Mouse (Mus musculus) limb, embryonic 15.5 days (tissue): Measurements from ENCODE around the gene Grin2b. TPM values are rescaled to one million over a fixed set of nuclear protein-coding genes. Genes with fewer than 3 reads are reported as not detected.

Source experiments
- ATAC-seq: fragments of 200-750 bp; cut with Nextera tagmentation; 2 replicates; pipeline ENCODE4 v1.8.0; 2017; ENCODE audit warnings: low read depth, moderate TSS enrichment; ENCODE audit not compliant: insufficient number of reproducible peaks, low FRiP score, low TSS enrichment
- H3K27ac ChIP-seq: fragments of 300-500 bp; sonication (generic); 2 replicates; pipeline ENCODE4 v1.5.1; 2015; ENCODE audit warnings: moderate library complexity, mild to moderate bottlenecking, inconsistent platforms
- H3K27me3 ChIP-seq: fragments of 300-500 bp; sonication (generic); 2 replicates; pipeline ENCODE4 v1.6.1; 2015; ENCODE audit warnings: inconsistent platforms
- H3K36me3 ChIP-seq: fragments of 300-500 bp; sonication (generic); 2 replicates; pipeline ENCODE4 v1.6.1; 2015; ENCODE audit warnings: inconsistent platforms
- H3K4me1 ChIP-seq: fragments of 300-500 bp; sonication (generic); 2 replicates; pipeline ENCODE4 v1.6.1; 2015; ENCODE audit warnings: inconsistent platforms
- H3K4me2 ChIP-seq: fragments of 300-500 bp; sonication (generic); 2 replicates; pipeline ENCODE4 v1.6.1; 2015; ENCODE audit warnings: mild to moderate bottlenecking, inconsistent platforms
- H3K4me3 ChIP-seq: fragments of 300-500 bp; sonication (generic); 2 replicates; pipeline ENCODE4 v1.5.1; 2015; ENCODE audit warnings: mild to moderate bottlenecking, inconsistent platforms
- H3K9ac ChIP-seq: fragments of 300-500 bp; sonication (generic); 2 replicates; pipeline ENCODE4 v1.6.1; 2015; ENCODE audit warnings: inconsistent platforms
- H3K9me3 ChIP-seq: fragments of 300-500 bp; sonication (generic); 2 replicates; pipeline ENCODE4 v1.6.1; 2016; ENCODE audit warnings: inconsistent platforms
- WGBS: fragments of 180-500 bp; shearing (Covaris S2); methylation state at CpG from one replicate; pipeline ENCODE4 v1.1.7; 2015; 5-methylcytosine and 5-hydroxymethylcytosine counted together
- polyA plus RNA-seq: library from polyadenylated mRNA; unstranded; fragments of >200 nt; fragmentation: Nextera tagmentation; extraction: Ambion mirVana; gene quantifications from 2 replicates; pipeline ENCODE4 v1.2.1, GENCODE M21; 2015

The Grin2b gene
- polyA plus RNA-seq, 1 experiment from 2014 or later, result 3.2 TPM

DNA sequence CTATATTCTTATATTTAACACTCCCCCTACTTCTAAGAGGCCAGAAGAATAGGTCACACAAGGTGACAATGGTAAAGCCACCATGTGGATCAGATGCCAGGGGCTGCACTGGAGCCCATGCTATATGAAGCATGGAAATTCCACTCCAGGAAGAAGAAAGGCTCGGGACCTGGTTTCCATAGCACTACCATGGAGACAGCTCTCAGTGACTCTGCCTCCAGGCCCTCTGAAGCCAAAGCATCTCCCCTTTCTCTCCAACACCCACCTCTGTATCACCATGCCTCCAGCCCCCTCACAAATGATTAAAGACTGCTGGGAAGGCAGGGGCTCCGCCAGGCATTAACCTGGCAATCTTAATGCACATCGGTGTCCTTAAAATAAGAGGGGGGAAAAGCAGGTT is 179.4 kb downstream of the Grin2b start:
- ATAC-seq, result no peak
- H3K27ac ChIP-seq, result no peak overlapping the region
- no peak overlapping the region for H3K4me2 ChIP-seq
- no peaks in the 10 kb centered on the region for H3K27me3 ChIP-seq
- no peaks in the 10 kb centered on the region for H3K4me1 ChIP-seq
- H3K4me3 ChIP-seq, result no peak overlapping the region
- H3K36me3 ChIP-seq, result no peaks in the 10 kb centered on the region
- WGBS, result 77% methylated on average over 3 of the region's 3 CpGs
- no peaks in the 10 kb centered on the region for H3K9me3 ChIP-seq
- H3K9ac ChIP-seq, result no peak overlapping the region

DNA sequence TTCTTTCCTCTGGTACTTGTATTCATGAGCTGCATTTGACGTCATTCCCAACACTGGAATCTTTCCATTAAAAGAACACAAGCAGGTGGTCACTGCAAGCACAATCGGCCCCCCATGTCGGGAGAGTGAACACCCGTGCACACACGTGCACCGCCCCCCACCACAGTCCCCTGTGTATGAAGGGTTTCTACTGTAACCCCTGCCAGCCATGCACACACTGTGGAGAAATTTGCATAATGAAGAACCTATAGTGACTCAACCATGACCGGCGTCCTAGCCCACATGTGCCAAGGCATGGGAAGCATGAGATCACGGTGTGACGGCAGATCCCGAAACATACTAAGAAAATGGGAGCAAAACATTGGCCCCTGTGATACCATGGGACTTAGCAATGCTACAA is 179.9 kb downstream of the Grin2b start:
- no peak for ATAC-seq
- no peak overlapping the region for H3K27ac ChIP-seq
- no peak overlapping the region for H3K9ac ChIP-seq
- H3K9me3 ChIP-seq, result no peaks in the 10 kb centered on the region
- H3K4me3 ChIP-seq, result no peak overlapping the region
- 89% methylated on average over 11 of the region's 11 CpGs for WGBS
- H3K27me3 ChIP-seq, result no peaks in the 10 kb centered on the region
- H3K4me2 ChIP-seq, result no peak overlapping the region
- no peaks in the 10 kb centered on the region for H3K36me3 ChIP-seq
- H3K4me1 ChIP-seq, result no peaks in the 10 kb centered on the region

DNA sequence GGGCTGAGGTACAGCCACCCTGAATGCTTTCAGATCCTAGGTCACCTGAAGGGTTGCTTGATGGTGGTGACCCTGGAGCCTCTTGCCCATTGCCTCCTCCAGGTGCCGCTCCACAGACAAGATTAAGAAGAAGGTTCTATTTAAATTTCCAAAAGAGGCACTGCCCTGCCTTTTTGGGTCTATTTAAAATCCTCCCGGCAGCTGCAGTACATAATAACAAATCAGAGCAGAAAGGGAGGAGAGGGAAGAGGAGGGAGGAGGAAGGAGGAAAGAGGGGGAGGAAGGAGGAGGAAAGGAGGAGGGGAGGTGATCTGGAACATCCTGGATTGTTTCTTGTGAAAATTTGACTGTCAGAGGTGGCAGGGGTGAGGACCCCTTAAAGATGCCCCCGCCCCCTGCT is 197.2 kb downstream of the Grin2b start:
- H3K27me3 ChIP-seq, result no peaks in the 10 kb centered on the region
- no peaks in the 10 kb centered on the region for H3K4me1 ChIP-seq
- H3K9ac ChIP-seq, result no peak overlapping the region
- WGBS, result 55% methylated on average over 3 of the region's 3 CpGs
- no peaks in the 10 kb centered on the region for H3K9me3 ChIP-seq
- H3K27ac ChIP-seq, result no peak overlapping the region
- H3K4me2 ChIP-seq, result no peak overlapping the region
- no peak for ATAC-seq
- H3K4me3 ChIP-seq, result no peak overlapping the region
- no peaks in the 10 kb centered on the region for H3K36me3 ChIP-seq

DNA sequence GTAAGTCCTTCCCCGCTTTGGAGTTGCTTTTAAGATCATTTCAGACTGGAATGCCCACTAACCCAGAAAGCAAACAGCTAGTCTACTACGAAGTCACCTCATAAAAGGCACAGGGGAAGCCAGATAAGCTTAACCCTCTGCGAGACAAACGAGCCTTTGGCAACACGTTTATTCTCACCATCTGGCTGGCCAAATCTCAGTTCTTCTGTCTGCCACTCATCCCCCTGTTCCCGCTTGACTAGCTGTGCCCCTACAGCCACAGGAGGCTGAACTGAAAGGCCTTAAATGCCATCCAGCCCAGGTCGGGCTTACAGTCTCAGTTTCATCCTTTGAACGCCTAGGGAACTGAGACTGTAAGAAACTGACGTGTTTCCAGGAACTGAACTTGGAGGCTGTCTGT is 200.8 kb downstream of the Grin2b start:
- no peaks in the 10 kb centered on the region for H3K27me3 ChIP-seq
- H3K9me3 ChIP-seq, result no peaks in the 10 kb centered on the region
- no peak overlapping the region for H3K27ac ChIP-seq
- no peak for ATAC-seq
- H3K9ac ChIP-seq, result no peak overlapping the region
- H3K4me3 ChIP-seq, result no peak overlapping the region
- H3K4me2 ChIP-seq, result no peak overlapping the region
- no peaks in the 10 kb centered on the region for H3K4me1 ChIP-seq
- WGBS, result 32% methylated on average over 9 of the region's 9 CpGs
- H3K36me3 ChIP-seq, result no peaks in the 10 kb centered on the region

DNA sequence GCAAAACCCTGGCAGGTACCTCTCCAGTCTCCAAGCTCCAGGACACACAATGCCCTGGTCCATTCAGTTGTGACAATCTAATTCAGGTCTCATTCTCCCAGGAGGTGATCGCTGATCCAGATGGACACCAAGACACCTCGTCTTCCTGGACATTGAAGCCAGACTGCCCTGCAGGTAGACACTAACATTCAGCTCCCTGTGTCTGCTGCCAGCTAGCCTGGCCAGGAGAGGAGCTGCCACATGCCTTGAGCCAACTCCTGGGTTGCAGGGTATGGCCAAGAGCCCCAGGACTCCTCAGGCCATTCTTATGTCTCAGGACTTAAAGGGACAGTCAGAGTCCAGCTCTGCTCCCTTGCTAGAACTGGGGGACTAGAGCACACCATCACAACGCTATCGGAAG is 201.8 kb downstream of the Grin2b start:
- 81% methylated on average over 4 of the region's 4 CpGs for WGBS
- Histone ChIP-seq H3K4me1 (no peaks in the 10 kb centered on the region), H3K27ac (no peak overlapping the region), H3K4me2 (no peak overlapping the region), H3K9ac (no peak overlapping the region), H3K36me3 (no peaks in the 10 kb centered on the region), H3K27me3 (no peaks in the 10 kb centered on the region), H3K4me3 (no peak overlapping the region), H3K9me3 (no peaks in the 10 kb centered on the region)
- no peak for ATAC-seq

DNA sequence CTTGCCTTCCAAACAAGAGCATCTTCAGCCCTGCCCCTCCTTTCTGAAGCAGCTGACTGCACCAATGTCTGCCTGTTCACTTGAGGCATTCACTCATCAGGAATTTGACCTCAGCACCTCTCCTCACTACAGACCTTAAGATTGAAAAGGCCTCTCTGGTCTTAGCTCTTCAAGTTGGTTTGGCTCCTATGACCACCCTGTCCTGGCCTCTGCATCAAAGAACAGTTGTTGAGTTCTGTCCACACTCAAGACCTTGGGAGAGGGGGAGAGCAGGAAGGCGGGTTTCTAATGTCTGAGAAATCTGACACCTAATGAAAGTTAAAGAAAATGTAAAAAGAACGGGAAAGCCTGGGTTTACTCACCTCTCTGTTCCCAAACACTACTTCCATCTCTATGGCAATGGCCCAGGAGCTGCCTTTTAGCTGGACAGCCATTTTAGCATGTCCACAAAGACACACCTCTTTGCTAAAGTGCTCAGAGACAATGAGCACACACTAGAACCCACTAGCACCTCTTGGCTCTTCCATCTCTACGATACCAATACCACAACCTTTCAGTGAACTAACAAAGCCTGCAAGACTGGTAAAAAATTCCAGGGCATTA is 202.5 kb downstream of the Grin2b start:
- 45% methylated on average over 3 of the region's 3 CpGs for WGBS
- Histone ChIP-seq H3K4me2 (no peak overlapping the region), H3K9ac (no peak overlapping the region), H3K9me3 (no peaks in the 10 kb centered on the region), H3K36me3 (no peaks in the 10 kb centered on the region), H3K4me3 (no peak overlapping the region), H3K4me1 (no peaks in the 10 kb centered on the region), H3K27me3 (no peaks in the 10 kb centered on the region), H3K27ac (no peak overlapping the region)
- no peak for ATAC-seq

DNA sequence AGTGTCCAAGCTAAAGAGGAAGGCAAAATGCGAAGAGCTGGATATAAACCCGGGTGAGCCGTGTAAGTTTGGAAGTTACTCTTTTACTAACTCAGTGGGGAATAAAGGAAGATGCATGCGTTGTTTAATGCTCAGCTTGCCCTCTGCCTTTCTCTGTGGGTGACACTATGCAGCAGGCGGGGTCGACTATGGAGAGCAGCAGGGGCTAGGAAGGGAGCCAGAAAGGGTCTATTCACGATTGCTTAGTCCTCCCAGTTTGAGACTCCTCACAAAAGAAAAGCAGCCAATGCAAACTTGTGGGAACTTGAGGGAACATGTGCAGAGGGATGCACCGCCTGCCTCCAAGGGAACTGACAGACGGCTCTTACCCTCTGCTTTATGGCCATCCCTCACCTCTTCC is 211.5 kb downstream of the Grin2b start:
- Histone ChIP-seq H3K4me3 (no peak overlapping the region), H3K4me1 (no peaks in the 10 kb centered on the region), H3K27me3 (no peaks in the 10 kb centered on the region), H3K4me2 (no peak overlapping the region), H3K9ac (no peak overlapping the region), H3K9me3 (no peaks in the 10 kb centered on the region), H3K27ac (no peak overlapping the region), H3K36me3 (no peaks in the 10 kb centered on the region)
- no peak for ATAC-seq
- 62% methylated on average over 9 of the region's 9 CpGs for WGBS

DNA sequence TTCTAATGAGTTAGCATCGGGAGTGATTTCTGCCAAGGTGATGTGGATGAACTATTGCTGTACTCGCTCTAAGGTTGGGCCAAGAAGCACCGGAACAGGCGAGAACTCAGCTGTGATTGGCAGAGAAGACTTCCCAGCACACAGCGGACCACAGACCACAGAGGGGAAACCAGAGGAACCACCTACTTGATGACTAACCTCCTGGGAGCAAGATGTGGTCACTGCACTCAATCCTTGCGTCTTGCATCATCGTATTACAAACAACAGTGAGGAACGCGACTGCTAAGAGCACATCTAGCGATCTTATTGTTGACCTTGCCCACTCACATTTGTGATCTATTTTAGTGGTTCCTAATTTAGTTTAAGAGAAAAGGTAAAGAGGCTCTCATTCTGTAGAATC is 213.7 kb downstream of the Grin2b start:
- Histone ChIP-seq H3K9ac (no peak overlapping the region), H3K27me3 (no peaks in the 10 kb centered on the region), H3K4me2 (no peak overlapping the region), H3K4me3 (no peak overlapping the region), H3K36me3 (no peaks in the 10 kb centered on the region), H3K4me1 (no peaks in the 10 kb centered on the region), H3K9me3 (no peaks in the 10 kb centered on the region), H3K27ac (no peak overlapping the region)
- no peak for ATAC-seq
- 81% methylated on average over 10 of the region's 10 CpGs for WGBS

DNA sequence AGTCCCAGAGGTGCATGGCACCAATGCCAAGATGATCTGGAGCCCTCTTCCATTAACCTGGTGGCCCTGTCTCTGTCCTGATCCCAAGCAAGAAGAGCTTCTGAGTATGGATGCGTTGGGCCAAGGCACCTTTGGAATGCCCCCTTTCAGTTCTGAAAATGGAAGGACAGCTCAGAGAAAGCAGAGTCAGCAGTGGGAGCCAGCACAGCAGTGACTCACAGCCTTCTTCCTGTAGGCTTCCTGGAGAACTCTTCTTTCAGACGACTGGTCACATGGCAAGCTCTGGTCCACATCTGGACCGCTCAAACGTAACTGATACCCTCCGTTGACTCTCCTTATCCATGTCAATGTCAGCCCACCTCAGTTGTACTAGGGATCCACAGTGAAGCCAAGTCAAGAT is 221.6 kb downstream of the Grin2b start:
- Histone ChIP-seq H3K9me3 (no peaks in the 10 kb centered on the region), H3K36me3 (no peaks in the 10 kb centered on the region), H3K4me1 (no peaks in the 10 kb centered on the region), H3K4me3 (no peak overlapping the region), H3K4me2 (no peak overlapping the region), H3K27me3 (no peaks in the 10 kb centered on the region), H3K27ac (no peak overlapping the region), H3K9ac (no peak overlapping the region)
- ATAC-seq, result no peak
- WGBS, result 80% methylated on average over 5 of the region's 5 CpGs

DNA sequence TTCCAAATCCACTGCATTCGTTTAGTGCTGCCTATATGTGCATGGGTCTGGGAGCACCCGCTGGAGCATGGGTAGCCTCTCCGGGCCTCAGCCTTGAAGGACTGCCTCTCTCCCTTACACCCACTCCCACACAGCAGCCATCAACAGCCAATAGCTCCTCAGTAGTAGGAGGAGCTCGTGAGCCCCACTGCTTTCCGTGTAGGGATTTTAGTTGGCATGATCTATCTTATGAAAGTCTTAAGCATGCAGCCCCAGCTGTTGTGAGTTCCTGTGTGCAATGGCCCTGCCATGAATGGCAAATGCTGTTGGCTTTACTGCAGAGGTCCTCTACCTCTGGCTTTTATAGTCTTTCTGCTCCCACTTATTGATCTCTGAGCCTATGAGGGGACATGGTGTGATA is 227.8 kb downstream of the Grin2b start:
- Histone ChIP-seq H3K27me3 (no peaks in the 10 kb centered on the region), H3K27ac (no peak overlapping the region), H3K4me2 (no peak overlapping the region), H3K9ac (no peak overlapping the region), H3K4me3 (no peak overlapping the region), H3K4me1 (no peaks in the 10 kb centered on the region), H3K9me3 (no peaks in the 10 kb centered on the region), H3K36me3 (no peaks in the 10 kb centered on the region)
- no peak for ATAC-seq
- 61% methylated on average over 5 of the region's 5 CpGs for WGBS

DNA sequence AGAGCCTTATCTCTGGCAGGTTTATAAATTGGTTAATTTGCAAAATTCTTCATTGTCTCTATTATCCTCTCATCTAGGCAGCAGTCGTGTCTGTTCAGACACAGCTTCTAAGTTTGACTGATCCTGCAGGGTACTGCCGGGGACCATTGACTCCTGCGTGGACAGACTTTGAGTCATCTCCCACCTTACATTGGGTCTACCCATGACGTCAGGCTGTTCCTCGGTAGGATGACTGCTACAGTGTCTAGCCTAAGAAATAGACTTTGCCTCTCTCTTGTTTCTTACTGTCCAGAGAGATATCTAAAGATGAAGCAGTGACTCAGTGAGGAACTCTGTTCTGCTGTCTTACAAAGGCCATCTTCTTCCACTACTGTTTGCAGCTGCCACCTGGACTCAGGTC is 229.0 kb downstream of the Grin2b start:
- no peak for ATAC-seq
- Histone ChIP-seq H3K9me3 (no peaks in the 10 kb centered on the region), H3K4me1 (no peaks in the 10 kb centered on the region), H3K27ac (no peak overlapping the region), H3K4me3 (no peak overlapping the region), H3K36me3 (no peaks in the 10 kb centered on the region), H3K9ac (no peak overlapping the region), H3K27me3 (no peaks in the 10 kb centered on the region), H3K4me2 (no peak overlapping the region)
- WGBS, result 88% methylated on average over 5 of the region's 5 CpGs

DNA sequence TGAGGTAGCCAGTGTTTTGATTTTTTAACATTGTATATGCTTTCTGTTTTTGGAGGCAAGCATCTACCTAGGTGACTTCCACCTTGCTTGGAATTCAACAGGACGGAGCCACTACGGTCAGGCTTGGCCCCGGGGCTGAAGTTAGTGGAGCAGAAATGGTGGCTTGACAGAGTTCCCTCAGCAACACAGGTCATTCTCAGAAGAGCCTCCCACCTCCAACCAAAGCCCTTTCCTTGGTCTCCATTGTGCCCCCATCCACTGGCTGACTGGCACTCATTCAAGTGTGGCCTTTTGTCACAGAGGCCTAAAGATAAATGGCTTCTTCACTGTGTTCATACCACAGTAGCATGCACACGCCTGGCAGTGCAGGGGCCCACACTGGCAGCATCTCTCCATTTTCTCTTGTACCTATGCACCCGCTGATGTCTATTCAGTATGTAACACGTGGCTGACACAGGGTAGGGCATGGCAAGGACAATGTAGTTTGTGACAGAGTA is 230.1 kb downstream of the Grin2b start:
- H3K9ac ChIP-seq, result no peak overlapping the region
- no peak overlapping the region for H3K4me2 ChIP-seq
- H3K27ac ChIP-seq, result no peak overlapping the region
- 91% methylated on average over 6 of the region's 6 CpGs for WGBS
- no peaks in the 10 kb centered on the region for H3K4me1 ChIP-seq
- H3K9me3 ChIP-seq, result no peaks in the 10 kb centered on the region
- H3K27me3 ChIP-seq, result no peaks in the 10 kb centered on the region
- no peak for ATAC-seq
- no peak overlapping the region for H3K4me3 ChIP-seq
- no peaks in the 10 kb centered on the region for H3K36me3 ChIP-seq

DNA sequence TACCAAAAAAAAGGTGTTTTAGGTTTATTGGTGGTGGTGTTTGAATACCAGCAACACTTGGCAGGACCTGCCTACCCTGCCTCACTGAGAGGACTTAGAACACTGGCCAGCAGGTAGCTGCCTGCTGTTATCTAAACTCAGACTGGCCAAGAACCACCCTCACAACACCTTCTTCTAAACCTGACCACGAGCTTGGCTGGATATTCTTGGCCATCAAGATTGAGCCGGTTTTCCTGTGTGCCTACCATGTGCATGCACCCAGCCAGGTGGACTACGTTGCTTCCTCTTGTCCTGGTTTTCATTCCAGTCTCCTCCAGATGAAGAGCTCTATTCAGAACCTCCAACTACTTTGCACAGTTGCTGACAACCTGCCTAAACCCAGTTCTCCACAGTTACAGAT is 240.4 kb downstream of the Grin2b start:
- H3K4me1 ChIP-seq, result no peaks in the 10 kb centered on the region
- H3K27me3 ChIP-seq, result no peaks in the 10 kb centered on the region
- H3K9me3 ChIP-seq, result no peaks in the 10 kb centered on the region
- WGBS, result 79% methylated on average over 3 of the region's 3 CpGs
- H3K9ac ChIP-seq, result no peak overlapping the region
- no peaks in the 10 kb centered on the region for H3K36me3 ChIP-seq
- no peak overlapping the region for H3K27ac ChIP-seq
- H3K4me2 ChIP-seq, result no peak overlapping the region
- H3K4me3 ChIP-seq, result no peak overlapping the region
- ATAC-seq, result no peak
